ENCODE assay signal across 8 mouse cellular contexts in the genomic region with DNA sequence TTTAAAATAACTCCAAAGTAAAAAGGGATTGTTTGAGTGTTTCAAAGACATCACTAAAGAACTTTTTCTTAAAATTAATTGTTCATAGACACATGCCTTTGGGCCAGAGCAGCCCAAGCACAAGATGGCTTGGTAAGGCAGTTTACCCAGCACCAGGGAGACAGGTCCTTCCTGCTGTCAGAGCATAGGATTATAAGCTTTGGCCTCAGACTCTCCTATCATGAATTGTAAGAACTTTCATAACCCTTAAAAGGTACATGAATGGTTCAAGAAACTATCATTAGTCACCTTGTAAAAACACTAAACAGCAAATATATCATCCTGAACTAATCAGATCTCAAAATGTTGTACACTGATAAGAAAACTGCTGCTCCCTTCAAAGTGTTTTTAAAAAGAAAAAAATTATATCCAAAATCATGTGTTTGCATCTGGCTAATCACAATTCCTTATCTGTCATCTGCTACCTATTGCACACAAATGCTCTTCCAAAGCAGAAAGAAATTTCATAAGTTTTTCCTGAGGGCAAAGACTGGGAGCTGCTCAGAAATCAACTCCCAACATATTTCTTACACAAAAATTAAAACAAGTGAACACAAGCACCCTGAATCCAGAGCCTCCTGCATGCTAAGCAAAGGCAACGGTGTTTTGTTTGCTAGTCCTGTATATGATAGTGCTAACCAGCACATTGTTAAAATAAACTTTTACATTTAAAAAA. TPM values are rescaled to one million over a fixed set of nuclear protein-coding genes. Genes with fewer than 3 reads are reported as not detected.
DNase-seq lines count a peak whose midpoint lies in the region; ATAC-seq lines count a peak whose summit lies in the region.
"Had no signal": no experiment of that assay in that cellular context is flagged by ENCODE, and none has a peak within 500 bp of the region (broad histone marks: within the 10 kb centered on the region; RNA-seq: fewer than 3 reads in every experiment).

No protein-coding gene starts in this region.

- H3K36me3 ChIP-seq in kidney, embryonic 16.5 days (ENCODE audit: insufficient read depth, low read length), result no peaks in the 10 kb centered on the region
- H3K36me3 ChIP-seq in embryonic facial prominence, embryonic 13.5 days, result no peaks in the 10 kb centered on the region
- H3K36me3 ChIP-seq in midbrain, embryonic 15.5 days (replicated peaks), result no peaks in the 10 kb centered on the region

- no peaks in the 10 kb centered on the region for H3K27me3 ChIP-seq in kidney, embryonic 16.5 days (ENCODE audit: insufficient read depth, low read length)
- no peaks in the 10 kb centered on the region for H3K27me3 ChIP-seq in embryonic facial prominence, embryonic 13.5 days
- no peaks in the 10 kb centered on the region for H3K27me3 ChIP-seq in midbrain, embryonic 15.5 days (replicated peaks)

- no peak overlapping the region for H3K9ac ChIP-seq in kidney, embryonic 16.5 days (replicated peaks; ENCODE audit: low read length)
- H3K9ac ChIP-seq in embryonic facial prominence, embryonic 13.5 days, result no peak overlapping the region
- H3K9ac ChIP-seq in midbrain, embryonic 15.5 days, result peak overlapping the region; percentile 80; the same call in 1 of the 2 replicates

- H3K27ac ChIP-seq in kidney, embryonic 16.5 days (ENCODE audit: low read length), result no peak overlapping the region
- H3K27ac ChIP-seq in embryonic facial prominence, embryonic 13.5 days, result no peak overlapping the region
- no peak overlapping the region for H3K27ac ChIP-seq in midbrain, embryonic 15.5 days

- 63% methylated on average over 1 of the region's 1 CpGs for whole genome bisulfite sequencing in kidney, embryonic 16.5 days
- WGBS in embryonic facial prominence, embryonic 13.5 days, result 75% methylated on average over 1 of the region's 1 CpGs
- WGBS in midbrain, embryonic 15.5 days, result 90% methylated on average over 1 of the region's 1 CpGs

- H3K4me3 ChIP-seq in kidney, embryonic 16.5 days (ENCODE audit: low read length), result peak overlapping the region; percentile 86
- H3K4me3 ChIP-seq in embryonic facial prominence, embryonic 13.5 days, result peak overlapping the region; percentile 86; the same call in 1 of the 2 replicates
- no peak overlapping the region; the same call in 1 of the 2 replicates for H3K4me3 ChIP-seq in midbrain, embryonic 15.5 days

- H3K4me2 ChIP-seq in kidney, embryonic 16.5 days (replicated peaks; ENCODE audit: low read depth, low read length), result peak overlapping the region; percentile 58
- H3K4me2 ChIP-seq in embryonic facial prominence, embryonic 13.5 days, result peak overlapping the region; percentile 76
- peak overlapping the region; percentile 72; the same call in 1 of the 2 replicates for H3K4me2 ChIP-seq in midbrain, embryonic 15.5 days

- DNase-seq in kidney, postnatal 36 days, result no peak
- peak; percentile 12 for DNase-seq in induced T-regulatory cell, adult 2 months (ENCODE audit: low read depth)
- DNase-seq in urinary bladder, postnatal 4 days (ENCODE audit: low spot score in 2 of 2), result no peak
- DNase-seq: cerebellum, postnatal 25 days had no signal

- H3K9me3 ChIP-seq in kidney, embryonic 16.5 days (ENCODE audit: low read length), result no peaks in the 10 kb centered on the region
- H3K9me3 ChIP-seq in embryonic facial prominence, embryonic 13.5 days, result no peaks in the 10 kb centered on the region
- H3K9me3 ChIP-seq in midbrain, embryonic 15.5 days, result no peaks in the 10 kb centered on the region

- ATAC-seq in kidney, embryonic 16.5 days (ENCODE audit: low FRiP score, low TSS enrichment), result no peak
- no peak for ATAC-seq in embryonic facial prominence, embryonic 13.5 days (ENCODE audit: insufficient number of reproducible peaks, insufficient read depth, low FRiP score, low TSS enrichment, low read depth)
- no peak for ATAC-seq in midbrain, embryonic 15.5 days (replicated peaks)
- no peak for ATAC-seq in inflammation-experienced regulatory T-cells, adult 6 months

- peaks cover 23% of the 10 kb centered on the region for H3K4me1 ChIP-seq in kidney, embryonic 16.5 days (ENCODE audit: insufficient read depth, low read length)
- peaks cover 13% of the 10 kb centered on the region for H3K4me1 ChIP-seq in embryonic facial prominence, embryonic 13.5 days
- peaks cover 10% of the 10 kb centered on the region for H3K4me1 ChIP-seq in midbrain, embryonic 15.5 days

RNA-seq across cellular contexts. Expression of gene Hibadh, which starts 1.6 kb away (rescaled TPM):
- polyA plus RNA-seq in kidney, embryonic 16.5 days (2015; fragmentation: Nextera tagmentation; extraction: Ambion mirVana), result 164 and 171 TPM in 2 replicates
- 80.4 and 90.3 TPM in 2 replicates for polyA plus RNA-seq in embryonic facial prominence, embryonic 13.5 days (2015; fragmentation: Nextera tagmentation; extraction: Ambion mirVana)
- polyA plus RNA-seq in midbrain, embryonic 15.5 days (2015; fragmentation: Nextera tagmentation; extraction: Ambion mirVana), result 59.0 and 62.9 TPM in 2 replicates
- polyA plus RNA-seq in inflammation-experienced regulatory T-cells, adult 6 months (2017; shearing (Covaris generic)), result 10 to 100 TPM; 39.6 to 46.1 (median 42.5) TPM
